Mouse (Mus musculus) liver, embryonic 15.5 days (tissue): ENCODE measurements around the gene Gm2431. TPM values are rescaled to one million over a fixed set of nuclear protein-coding genes. Genes with fewer than 3 reads are reported as not detected.

ENCODE experiments used
- polyA plus RNA-seq: library from polyadenylated mRNA; unstranded; fragments of >200 nt; fragmentation: Nextera tagmentation; extraction: Ambion mirVana; gene quantifications from 2 replicates; pipeline ENCODE4 v1.2.1, GENCODE M21; 2015

Gm2431 gene
- polyA plus RNA-seq, 1 experiment from 2014 or later = not detected

Other genes starting within 250 kb of the Gm2431 start
- 66.1 and 70.2 TPM in 2 replicates for gene Mob2, start 197.3 kb downstream of the Gm2431 start, polyA plus RNA-seq
- gene Dusp8, start 162.5 kb downstream of the Gm2431 start, polyA plus RNA-seq = 4.3 and 4.4 TPM in 2 replicates
- gene Gm45618, start 137.6 kb downstream of the Gm2431 start, polyA plus RNA-seq = not detected in 2 replicates
- gene Gm39115, start 122.3 kb downstream of the Gm2431 start, polyA plus RNA-seq = not detected in 2 replicates
- gene Gm45337, start 113.7 kb downstream of the Gm2431 start, polyA plus RNA-seq = not detected in 2 replicates
- gene Gm29735, start 101.2 kb downstream of the Gm2431 start, polyA plus RNA-seq = not detected in 2 replicates
- gene Gm4553, start 92.6 kb downstream of the Gm2431 start, polyA plus RNA-seq = not detected in 2 replicates
- gene Krtap5-2, start 82.3 kb downstream of the Gm2431 start, polyA plus RNA-seq = not detected in 2 replicates
- gene Gm10153, start 68.0 kb downstream of the Gm2431 start, polyA plus RNA-seq = not detected in 2 replicates
- gene Krtap5-3, start 57.0 kb downstream of the Gm2431 start, polyA plus RNA-seq = not detected in 2 replicates
- not detected in 2 replicates for gene Gm7579, start 46.5 kb downstream of the Gm2431 start, polyA plus RNA-seq
- not detected in 2 replicates for gene Krtap5-5, start 28.4 kb downstream of the Gm2431 start, polyA plus RNA-seq
- gene Gm40460, start 17.3 kb downstream of the Gm2431 start, polyA plus RNA-seq = not detected in 2 replicates
- gene Gm4559, start 16.0 kb upstream of the Gm2431 start, polyA plus RNA-seq = not detected in 2 replicates
- gene Krtap5-1, start 38.8 kb upstream of the Gm2431 start, polyA plus RNA-seq = not detected in 2 replicates
- not detected in 2 replicates for gene Krtap5-4, start 45.2 kb upstream of the Gm2431 start, polyA plus RNA-seq
- 1.9 and 2.1 TPM in 2 replicates for gene Ifitm10, start 115.4 kb upstream of the Gm2431 start, polyA plus RNA-seq
- 0.54 and 0.78 TPM in 2 replicates for gene Gm49369, start 124.3 kb upstream of the Gm2431 start, polyA plus RNA-seq
- 377 and 446 TPM in 2 replicates for gene Ctsd, start 129.7 kb upstream of the Gm2431 start, polyA plus RNA-seq
- 0.13 TPM in 1 of 2 replicates, not detected in the other for gene Syt8, start 176.5 kb upstream of the Gm2431 start, polyA plus RNA-seq
- 17.6 and 29.3 TPM in 2 replicates for gene Tnni2, start 183.5 kb upstream of the Gm2431 start, polyA plus RNA-seq
- gene Lsp1, start 202.5 kb upstream of the Gm2431 start, polyA plus RNA-seq = 24.5 and 27.8 TPM in 2 replicates
- gene Tnnt3, start 240.5 kb upstream of the Gm2431 start, polyA plus RNA-seq = 14.3 and 24.5 TPM in 2 replicates